Mouse (Mus musculus) thymus, adult 2 months (tissue): ENCODE measurements at regions not wholly inside any gene's neighbourhood (a gene's known extent, or its start where the extent isn't known, plus 50 kb on each side); places are given as distances from the start of the nearest gene placed in this dataset.

ENCODE experiments used
- CTCF ChIP-seq: fragments of 200-500 bp; IDR thresholded peaks from 2 replicates; pipeline ENCODE4 v1.5.1; 2012; ENCODE audit warnings: mild to moderate bottlenecking, control low read depth, low read length, moderate library complexity, borderline replicate concordance; ENCODE audit not compliant: control insufficient read depth, poor library complexity, insufficient read depth; ENCODE audit errors: extremely low read depth
- POLR2A ChIP-seq: fragments of 200-500 bp; IDR thresholded peaks from 2 replicates; pipeline ENCODE4 v1.6.1; 2012; ENCODE audit warnings: mild to moderate bottlenecking, low read length, control low read depth, moderate library complexity; ENCODE audit not compliant: control insufficient read depth, poor library complexity, insufficient read depth; ENCODE audit errors: extremely low read depth

GRCm38 (mm10) chr4:142570712-142571111 is 331.5 kb upstream of the Kazn start:
- TF ChIP-seq POLR2A (no peak), CTCF (no peak)
